Mouse (Mus musculus) 416B (cell line): ENCODE data around the gene Dnah8.

Source experiments
- DNase-seq: peaks from one replicate; pipeline ENCODE4 v3.0.0; 2011; ENCODE audit warnings: low read depth

Gene Dnah8

DNA sequence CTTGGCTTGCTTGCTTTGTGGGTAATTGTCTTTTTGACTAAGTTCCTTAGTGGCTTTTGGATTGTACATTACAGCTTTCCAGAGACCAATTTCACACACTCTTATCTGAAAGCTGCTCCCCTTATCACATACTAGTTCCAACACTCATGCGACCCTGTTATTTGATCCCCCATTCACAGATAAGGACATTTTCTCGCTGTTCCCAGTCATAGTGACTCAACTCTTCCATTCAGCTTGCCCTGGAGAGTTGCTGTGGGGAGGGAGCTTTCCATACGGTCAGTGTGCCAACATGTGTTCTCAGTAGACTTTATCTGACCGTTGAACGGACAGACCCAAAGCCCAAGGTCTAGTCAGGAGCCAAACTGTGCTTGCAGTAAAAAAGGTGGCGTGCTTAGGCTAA lies 197.0 kb downstream of the Dnah8 start:
- peak; percentile 71 for DNase-seq

DNA sequence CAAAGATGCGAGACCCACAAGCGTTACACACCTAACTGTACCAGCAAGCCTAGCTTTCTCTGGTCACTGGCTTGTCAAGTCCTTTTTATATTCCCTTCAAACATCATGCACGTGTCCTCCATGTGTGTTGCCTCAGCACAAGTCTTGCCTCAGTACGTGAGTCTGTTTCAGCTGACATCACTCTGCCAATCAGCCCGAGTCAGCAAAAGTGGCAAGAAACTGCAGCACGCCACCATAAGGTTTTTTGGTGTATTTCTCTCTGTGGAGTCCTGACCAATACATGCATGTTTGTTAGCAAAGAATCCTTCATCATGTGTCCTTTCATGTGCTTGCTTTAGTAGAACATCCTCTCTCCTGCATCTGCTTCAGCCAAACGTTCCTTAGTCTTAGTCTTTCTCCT lies 200.3 kb downstream of the Dnah8 start:
- DNase-seq, result no peak

DNA sequence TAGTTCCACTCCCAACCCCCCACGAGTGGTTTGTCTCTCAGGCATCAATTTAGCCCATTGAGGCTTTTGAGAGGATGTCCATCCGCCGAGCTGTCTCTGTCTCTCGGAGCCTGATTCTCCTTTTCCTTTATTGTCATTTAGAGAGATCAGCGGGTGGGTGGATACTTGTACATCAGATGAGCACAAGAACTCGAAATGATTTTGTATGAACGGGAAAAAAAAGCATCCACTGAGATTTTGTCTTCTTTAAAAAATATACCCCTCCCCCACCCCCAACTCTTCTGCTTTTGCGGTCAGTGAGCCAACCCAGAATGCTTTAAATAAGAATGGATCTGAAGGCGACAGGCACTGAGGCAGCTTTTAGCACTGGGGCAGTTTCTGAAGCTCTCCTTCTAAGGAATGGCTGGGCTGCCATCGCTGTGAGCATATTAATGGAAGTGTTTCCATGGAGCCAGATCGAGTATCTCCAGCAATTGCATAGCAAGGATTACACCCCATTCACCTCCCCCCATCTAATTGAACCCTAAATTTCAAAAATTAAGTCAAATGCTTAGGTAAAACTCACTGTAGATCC lies 201.7 kb downstream of the Dnah8 start:
- DNase-seq, result no peak

DNA sequence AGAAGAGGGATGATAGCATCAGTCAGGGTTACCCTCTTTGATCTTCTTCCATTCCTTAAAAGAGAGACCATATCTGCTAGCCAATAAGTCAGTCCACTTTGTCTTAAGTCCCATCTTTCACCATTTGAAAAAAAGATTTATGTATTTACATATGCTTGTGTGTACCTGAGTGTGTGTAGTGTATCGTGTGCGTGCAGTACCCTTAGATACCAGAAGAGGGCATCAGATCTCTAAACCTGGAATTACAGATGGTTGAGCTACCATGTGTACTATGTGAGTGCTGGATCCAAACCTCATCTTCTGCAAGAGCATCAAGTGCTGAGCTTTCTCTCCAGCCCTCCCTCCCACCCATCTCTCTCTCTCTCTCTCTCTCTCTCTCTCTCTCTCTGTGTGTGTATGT lies 207.0 kb downstream of the Dnah8 start:
- no peak for DNase-seq

DNA sequence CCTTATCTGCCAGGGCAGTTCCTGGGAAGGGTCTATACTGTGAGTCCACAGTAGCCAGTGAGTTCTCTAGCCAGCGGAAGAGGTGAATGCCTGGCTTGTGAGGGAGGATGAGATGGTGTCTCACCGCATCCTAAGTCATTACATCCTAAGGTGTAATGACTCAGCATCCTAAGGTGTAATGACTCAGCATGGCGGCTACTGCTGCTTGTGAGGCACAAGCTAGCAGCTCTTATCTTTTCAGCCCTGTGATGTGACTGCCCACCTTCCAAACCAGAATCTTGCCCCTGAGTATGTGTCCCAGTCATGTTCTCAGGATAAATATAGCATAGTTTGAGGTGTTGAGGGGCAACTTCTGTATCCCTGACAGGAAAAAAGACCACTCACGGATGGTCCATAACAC lies 211.3 kb downstream of the Dnah8 start:
- peak; percentile 65 for DNase-seq

DNA sequence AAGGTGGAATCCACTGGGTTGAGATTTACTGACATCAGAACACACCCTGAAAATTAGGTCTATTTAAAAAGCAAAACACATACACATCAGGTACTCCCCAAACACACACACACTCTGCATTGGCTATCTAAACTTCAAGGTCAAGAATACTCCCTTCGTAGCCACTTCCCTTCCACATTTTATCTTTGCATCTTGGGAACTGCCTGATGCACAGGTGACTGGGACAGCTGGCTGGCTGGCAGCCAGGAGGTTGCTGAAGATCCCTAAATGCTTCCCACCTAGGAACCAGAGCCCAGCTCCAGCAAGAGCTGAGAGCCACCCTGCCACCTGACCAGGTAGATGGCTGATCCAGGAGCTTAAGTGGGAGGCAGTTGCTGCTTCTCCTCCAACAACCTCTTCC lies 212.9 kb downstream of the Dnah8 start:
- no peak for DNase-seq

DNA sequence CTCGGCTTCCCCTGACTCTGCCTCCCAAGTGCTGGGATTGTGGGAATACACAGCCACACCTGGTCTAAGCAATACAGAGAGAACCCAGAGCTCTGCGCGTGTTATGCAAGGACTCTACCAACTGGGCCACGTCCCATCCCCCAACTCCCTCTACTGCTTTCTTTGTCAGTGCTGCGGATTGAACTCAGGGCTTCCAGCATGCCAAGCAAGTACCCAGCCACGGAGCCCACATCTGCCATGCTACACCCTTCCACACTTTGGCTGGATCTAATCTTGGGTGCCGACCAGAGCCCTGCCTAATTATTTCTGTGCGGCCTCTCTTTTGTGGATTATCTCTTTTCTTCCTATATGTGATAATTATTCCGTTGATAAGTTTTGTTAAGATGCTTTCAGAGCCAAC lies 215.9 kb downstream of the Dnah8 start:
- no peak for DNase-seq

DNA sequence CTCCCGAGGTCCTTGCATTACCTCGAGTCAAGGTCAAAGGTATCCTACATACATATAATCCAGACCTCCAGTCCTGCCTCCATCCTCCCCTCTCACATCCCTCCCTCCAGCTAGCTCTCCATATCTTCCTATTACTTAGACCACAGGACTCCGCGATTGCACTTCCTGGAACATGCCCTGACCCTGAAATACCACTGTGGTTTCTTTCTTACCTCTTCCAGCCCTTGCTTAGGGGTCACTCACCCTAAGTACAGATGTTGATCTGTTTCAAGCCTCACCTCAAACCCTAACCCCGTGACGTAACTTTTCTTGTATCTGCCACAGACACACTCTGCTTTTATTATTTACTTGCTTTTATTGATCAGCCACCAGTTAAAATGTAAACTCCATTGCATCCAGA lies 218.2 kb downstream of the Dnah8 start:
- peak; percentile 65 for DNase-seq

DNA sequence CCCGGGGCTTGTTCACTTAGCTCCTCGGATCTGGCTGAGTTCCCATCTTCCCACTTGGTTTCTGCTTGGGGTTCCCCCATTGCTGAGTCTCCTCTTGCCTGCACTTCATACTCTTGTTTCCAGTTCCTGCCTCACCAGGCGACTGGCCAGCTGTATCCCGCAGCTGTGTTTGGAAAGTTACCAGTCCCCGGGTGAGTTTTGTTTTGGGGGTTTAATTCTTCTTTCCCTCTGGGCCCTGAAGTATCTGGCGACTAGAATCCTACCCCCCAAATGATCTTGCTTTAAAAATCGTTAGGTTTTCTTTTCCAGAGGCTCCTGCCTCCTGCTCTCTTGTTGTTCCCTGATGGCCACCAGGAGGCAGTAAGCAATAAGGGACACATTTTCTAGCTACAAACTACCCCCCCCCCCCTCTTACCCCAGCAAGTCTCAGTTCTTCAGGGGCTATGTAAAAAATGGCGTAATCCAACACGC lies 220.2 kb downstream of the Dnah8 start:
- DNase-seq, result peak; percentile 39

DNA sequence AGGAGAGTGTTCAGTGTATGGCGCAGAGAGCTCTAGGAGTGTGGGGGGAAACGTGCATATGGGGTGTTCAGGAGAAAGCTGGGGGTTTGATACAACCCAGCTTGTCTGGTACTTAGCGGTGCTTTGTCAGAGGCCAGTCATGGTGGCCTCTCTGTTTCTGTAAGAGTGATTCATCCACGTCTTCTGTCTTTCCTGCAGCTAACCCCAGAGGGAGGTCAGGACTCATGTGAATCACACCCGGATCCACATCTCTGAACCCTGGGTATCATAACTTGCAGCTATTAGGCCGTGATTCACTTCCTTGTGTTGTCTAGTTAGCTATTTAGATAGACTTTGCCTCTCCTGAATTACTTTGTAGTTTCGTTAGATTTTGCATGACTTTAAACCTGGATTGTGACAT lies 223.3 kb downstream of the Dnah8 start:
- peak; percentile 50 for DNase-seq

DNA sequence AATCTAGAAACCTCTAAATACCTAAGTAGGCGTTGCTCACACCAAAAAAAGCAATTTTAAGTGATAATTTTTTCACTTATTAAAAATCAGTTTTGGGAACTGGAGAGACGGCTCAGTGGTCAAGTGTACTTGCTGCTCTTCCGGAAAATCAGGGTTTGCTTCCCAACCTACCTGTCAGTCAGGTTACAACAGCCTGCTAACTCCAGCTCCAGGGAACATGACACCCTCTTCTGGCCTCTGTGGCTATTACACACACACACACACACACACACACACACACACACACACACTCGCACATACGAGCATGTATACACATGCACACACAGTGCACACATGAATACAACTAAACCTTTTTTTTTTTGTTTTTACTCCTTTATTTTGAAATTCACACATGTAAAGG lies 223.9 kb downstream of the Dnah8 start:
- DNase-seq, result no peak

DNA sequence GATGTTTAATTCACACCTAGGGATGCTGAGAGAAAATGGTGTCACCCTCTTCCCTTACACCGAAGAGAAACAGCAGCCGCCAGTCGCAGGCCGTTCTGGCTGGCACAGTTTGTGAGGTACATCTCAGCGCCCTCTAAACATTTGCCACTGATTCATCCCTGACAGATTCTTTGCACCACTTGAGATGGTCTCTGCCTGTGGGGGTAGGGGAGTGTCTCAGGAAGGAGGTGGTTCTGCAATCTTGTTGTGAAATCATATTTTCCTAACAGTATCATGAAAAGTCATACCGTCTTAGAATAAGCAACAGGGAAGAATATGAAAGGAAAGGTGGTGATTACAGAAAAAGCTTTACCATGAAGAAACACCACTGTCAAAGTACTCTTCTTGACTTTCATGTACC lies 224.7 kb downstream of the Dnah8 start:
- peak; percentile 53 for DNase-seq

DNA sequence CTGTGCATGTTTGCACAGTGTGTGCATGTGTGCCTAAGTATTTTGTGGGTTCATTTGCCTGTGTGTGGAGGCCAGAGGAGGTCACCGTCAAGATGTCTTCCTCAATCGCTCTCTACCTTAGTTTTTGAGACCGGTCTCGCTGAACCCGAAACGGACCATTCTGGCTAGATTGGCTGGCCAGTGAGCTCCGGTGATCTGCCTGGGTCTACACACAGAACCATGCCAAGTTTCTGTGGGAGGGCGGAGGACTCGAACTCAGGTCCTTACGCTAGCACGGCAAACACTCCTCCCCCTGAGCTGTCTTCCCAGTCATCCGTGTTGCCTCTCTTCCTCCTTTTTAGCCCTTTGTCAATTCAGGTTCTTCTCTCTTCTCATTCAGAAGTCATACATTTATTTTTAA lies 225.7 kb downstream of the Dnah8 start:
- no peak for DNase-seq

DNA sequence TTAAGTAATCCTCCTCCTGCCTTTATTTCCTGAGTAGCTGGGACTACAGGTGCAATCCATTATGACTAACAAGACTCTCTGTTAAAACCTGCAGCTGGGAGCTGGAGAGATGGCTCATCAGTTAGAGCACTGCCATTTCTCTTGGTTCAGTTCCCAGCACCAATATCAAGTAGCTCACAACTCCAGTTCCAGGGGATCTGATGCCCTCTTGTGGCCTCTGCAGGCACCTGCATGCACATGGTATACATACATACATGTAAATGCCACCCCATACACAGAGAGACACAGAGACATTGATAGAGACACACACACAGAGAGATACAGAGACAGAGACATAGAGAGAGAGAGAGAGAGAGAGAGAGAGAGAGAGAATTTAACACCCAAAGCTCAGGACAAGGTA lies 228.2 kb downstream of the Dnah8 start:
- peak; percentile 20 for DNase-seq

DNA sequence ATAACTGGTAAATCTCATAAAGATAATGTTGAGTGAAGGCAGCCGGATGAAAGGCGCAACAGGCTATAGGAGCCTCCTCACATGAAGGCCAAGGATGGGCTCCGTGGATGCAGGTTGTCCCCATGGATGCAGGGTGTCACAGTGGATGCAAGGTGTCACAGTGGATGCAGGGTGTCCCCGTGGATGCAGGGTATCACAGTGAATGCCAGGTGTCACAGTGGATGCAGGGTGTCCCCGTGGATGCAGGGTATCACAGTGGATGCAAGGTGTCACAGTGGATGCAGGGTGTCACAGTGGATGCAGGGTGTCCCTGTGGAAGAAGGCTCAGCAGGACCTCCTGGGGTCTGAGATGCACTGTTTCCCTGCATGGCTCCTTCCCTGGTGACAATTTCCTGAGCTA lies 233.2 kb downstream of the Dnah8 start:
- no peak for DNase-seq

DNA sequence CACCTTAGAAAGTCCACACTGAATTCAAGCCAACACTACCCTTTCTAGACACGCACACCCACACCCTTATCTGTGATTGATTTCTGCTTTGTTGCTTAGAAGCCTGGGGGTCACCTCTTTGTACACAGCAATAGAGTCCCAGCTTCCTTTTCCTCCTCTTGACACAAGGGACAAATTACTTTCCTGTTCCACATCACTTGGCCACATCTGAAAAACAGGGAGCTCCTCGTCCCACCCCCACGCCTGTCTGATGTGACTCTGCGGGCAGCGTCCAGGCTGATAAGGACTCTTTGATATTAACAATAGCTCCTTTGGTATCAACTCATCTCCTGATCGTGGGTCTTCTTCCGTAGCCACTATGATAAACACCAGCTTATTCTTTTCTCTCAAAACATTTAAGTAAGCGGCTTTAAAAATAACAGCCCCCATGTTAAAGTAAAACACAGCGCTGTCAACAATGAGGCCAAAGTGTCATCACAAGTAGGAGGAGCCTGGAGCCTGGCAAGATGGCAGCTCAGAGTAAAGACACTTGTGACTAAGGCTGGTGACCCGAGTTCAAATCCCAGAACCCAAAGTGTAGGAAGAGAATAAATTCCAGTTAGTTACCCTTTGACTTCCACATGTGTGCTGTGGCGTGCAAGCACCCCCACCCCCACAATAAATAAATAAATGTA lies 234.6 kb downstream of the Dnah8 start:
- no peak for DNase-seq

DNA sequence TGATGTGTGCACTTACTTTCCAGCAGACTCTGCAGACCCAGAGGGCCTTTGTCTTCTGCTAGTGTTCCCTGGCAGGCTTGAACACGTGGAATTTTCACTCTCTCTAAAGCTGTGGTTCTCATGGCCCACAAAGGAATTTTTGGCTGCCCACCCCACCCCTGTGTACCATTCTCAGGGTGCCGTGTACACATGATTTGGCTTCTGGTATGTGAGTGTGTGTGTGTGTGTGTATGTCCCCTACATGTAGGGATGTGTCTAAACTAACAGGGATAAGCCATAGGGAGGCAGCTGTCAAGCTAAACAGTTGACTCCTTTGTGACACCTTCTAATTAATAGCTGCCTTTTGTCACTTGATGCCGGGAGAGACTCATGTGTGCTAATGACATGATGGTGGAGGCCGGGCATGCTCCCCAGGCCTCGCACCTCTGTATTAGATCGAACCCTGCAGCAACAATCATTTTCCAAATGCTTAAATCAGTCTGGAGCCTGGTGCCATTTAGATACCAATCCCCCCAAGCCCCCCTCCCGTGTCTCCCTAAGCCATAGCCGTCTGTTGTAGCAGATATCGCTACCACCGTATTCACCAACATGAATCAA lies 235.9 kb downstream of the Dnah8 start:
- no peak for DNase-seq

DNA sequence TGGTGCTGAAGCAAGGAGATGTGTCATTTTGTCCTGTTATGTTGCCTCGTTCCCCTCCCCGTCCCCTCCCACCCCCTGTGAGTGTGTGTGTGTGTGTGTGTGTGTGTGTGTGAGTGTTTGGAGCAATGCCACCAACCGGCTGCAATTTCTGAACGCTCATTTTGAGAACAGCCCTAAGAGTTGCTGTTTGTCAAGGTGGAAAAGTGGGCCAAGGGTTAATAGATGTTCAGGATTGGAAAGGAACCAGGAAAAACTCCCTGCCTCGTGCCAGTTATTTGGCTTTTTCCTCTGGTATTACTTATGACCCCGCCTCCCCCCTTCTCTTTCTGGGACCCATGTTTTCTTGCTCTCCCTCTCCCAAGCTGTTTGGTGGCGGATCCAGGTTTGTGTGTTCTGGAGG lies 236.5 kb downstream of the Dnah8 start:
- DNase-seq, result no peak

DNA sequence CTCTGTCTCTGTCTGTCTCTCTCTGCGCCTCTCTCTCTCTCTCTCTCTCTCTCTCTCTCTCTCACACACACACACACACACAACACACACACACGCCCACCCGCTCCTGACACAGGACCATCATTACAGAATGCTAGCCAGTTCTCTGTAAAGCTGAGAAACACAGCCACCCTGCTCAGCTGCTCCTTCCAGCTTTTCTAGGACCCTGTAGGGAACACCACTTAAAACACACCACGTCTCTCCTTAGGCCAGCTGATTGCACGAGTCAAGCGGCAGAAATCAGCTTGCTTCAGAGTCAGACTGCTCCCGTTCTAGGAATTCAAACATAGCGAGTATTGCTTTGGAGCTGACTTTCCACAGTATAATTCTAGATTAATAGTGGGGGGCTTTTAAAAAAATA lies 242.1 kb downstream of the Dnah8 start:
- no peak for DNase-seq

DNA sequence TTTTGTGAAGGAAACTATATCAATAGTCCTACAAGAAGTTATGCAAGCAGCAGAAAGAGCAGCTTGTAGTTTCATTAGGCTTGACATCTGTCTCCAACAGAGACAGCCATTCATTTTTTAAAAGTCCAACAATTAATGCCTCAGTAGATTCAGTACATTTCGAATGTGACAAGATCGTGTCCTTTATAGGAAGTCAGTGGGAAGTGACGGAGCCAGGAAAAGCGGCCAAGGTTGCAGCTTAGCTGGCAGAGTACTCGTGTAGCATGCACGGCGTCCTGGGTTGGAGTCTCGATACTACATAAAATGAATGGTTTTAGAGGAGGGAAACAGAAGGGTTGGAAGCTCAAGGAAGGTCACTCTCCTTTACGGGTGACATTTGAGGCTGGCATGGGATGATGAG lies 242.8 kb downstream of the Dnah8 start:
- DNase-seq, result no peak

DNA sequence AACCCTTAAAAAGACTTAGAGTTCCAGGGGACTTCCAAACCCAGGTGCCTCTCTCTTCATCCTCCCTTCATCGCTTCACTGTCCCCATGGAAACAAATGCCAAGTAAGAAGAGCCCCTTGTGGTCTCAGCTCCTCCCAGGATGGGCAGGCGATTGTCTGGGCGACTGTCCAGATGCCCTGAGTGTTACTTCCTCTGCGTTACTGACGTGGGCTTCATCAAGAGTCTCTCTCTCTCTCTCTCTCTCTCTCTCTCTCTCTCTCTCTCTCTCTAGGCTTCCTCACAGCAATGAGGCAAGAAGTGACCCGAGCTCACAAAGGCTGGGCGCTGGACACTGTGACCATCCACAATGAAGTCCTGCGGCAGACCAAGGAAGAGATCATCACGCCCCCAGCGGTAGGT lies 246.9 kb downstream of the Dnah8 start:
- DNase-seq, result peak; percentile 25

DNA sequence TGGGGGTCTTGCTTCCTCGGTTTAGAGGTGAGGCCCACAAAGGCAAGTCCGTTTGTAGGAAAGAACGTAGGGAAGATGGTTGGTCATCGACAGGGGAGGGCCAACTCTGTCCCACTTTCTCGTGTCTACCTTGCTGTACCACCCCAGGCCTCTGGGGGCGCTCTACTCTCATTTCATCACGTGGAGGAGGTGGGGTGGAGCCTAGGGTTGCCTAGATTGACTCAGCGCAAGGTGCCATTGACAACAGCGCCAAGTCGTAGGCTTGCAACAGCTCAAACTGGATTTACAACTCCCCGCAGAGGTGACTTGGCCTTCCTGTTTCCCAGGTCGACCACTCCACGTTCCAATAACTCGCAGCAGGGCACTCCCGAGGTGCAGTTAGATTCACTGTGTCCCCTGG lies 250.1 kb downstream of the Dnah8 start:
- no peak for DNase-seq

DNA sequence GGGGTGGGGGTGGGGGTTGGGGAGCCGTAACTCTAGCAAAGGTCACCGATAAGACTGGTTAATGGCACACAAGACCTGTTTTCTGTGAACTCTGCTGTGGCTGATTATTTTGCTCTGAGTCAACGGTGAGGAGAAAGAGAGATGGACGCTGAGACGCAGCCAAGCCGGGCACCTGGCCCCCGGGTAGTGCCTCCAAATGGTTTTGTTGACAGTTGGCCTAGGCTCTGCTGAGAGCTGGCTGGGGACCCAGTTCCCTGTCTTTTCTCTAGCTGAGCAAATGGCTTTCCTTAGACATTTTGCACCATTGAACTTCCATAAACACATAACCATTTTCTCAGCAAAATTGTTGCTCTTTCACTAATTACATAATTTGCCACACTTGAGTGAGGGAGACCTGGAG lies 253.3 kb downstream of the Dnah8 start:
- no peak for DNase-seq

DNA sequence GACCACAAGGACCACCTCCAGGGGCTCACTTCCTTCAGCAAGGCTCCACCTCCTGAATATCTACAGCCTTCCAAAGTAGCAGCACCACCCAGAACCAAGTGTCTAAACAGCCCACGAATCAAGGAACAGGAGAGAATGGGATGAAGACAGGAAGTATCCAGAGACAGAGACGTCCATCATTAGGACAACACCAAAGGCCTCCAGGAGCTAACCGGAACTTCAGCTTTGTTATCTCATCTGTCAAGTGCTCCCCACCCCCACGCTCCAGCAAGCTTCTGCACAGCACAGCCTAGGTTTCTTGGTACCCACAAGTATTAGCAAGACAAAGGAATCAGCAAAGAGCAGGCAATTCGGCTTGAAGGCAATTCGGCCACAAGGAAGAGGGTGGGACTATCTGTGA lies 254.5 kb downstream of the Dnah8 start:
- DNase-seq, result no peak
